Mouse (Mus musculus) hematopoietic stem cell, adult 5-6 weeks (primary cell): ENCODE measurements around the gene S100a10. TPM values are rescaled to one million over a fixed set of nuclear protein-coding genes. Genes with fewer than 3 reads are reported as not detected.

Source experiments
- ATAC-seq, 2 experiments: fragments of 125-278 bp in 1 of 2; replicated peaks in 1 of 2; 2 replicates each; pipeline ENCODE4 v1.8.0; 2016 to 2017; ENCODE audit warnings: inconsistent platforms in 2 of 2, mild to moderate bottlenecking in 2 of 2, moderate number of reproducible peaks in 2 of 2, low read depth in 1 of 2, moderate TSS enrichment in 1 of 2; ENCODE audit not compliant: low FRiP score in 2 of 2, poor library complexity in 2 of 2, severe bottlenecking in 2 of 2, insufficient read depth in 1 of 2, low TSS enrichment in 1 of 2
- total RNA-seq: library from RNA; stranded (forward); fragments of 172-1452, 232-1000 nt; gene quantifications from 2 replicates; pipeline ENCODE4 v1.2.3, GENCODE M21; 2017

Gene S100a10
- 357 and 381 TPM in 2 replicates for total RNA-seq

DNA sequence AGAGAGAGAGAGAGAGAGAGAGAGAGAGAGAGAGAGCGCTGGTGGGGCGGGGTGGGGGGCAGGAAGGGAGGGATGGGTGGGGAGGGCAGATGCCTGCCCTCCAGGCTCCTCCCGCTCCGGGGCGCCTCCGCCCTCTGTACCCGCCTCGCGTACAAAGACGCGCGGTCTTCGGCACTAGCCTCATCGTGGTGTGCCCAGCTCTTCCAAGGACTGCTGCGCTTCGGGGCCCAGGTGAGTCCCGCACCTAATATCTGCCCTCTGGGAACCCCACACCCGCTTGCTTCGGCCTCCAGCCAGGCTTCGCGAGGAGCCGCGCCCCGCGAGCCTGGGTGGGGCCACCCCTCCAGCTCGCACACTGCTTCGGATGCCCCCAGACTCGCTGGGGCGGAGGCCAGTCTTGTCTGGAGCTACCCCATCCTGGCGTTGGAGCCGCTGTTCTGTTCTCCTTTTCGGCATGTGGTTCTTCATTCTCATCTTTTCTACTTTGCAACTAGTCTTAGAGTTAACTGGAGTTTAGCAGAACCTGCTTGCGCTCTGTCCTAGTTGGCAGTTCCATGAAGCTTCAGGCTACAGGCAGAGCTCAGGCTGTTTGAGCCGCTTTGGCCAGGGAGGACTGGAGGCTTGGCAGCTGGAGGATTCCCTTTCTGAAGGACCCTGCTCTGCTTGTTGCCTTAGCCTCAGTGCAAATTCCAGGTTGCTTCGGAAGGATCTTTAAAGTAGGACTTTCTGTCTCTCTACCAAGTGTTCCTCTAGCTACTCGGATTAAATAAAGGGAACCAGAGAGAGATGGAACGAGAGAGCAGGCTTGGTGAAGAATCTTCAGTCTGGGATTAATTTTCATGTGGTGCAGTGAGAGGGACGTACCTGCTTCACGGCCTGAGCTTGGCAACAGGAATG lies at the start of gene S100a10:
Gene S100a10 (plus strand): TSS at position 100 of the 897 bp plus-strand sequence.
- ATAC-seq: peak; percentile 38 to 62

DNA sequence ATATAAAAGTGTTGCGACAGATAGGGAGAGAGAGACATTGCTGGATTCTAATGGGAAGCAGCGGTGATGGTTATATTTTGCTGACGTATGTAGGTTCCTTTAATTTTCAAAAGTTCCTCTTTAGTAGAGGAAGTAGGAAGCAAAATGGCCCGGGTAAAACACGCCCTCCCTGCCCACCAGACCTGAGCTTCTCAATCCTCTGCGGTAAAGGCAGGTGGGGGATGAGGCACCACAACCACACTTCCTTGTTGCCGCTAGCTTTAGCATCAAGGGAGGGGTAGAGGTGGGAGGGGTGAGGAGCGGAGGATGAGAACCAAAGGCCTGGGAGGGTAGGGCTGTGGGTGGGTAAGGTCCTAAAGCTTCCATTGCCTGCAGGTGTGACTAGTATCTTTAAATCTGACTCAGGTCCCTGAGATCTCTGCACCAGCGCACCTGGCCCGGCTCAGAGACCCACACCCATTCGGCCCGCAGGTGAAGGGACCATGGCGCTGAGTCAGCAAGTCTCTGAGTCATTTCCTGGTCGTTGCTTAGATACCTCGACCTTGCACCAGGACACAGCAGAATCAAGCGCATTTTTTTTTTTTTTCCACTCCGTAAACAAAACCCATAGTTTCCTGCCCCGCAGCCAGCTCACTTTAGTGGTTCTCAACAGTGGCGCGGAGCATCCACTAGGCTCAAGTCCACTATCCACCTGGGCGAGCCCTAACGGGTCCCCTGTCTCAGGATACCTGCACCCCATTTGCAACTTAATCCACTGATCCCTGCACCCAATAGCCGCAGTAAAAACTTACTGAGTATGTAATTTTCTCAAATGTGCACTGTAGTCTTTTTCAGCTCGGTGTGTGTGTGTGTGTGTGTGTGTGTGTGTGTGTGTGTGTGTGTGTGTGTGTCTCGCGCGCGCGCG lies 48.7 kb upstream of the S100a10 start:
- ATAC-seq: peak; percentile 95 to 96

DNA sequence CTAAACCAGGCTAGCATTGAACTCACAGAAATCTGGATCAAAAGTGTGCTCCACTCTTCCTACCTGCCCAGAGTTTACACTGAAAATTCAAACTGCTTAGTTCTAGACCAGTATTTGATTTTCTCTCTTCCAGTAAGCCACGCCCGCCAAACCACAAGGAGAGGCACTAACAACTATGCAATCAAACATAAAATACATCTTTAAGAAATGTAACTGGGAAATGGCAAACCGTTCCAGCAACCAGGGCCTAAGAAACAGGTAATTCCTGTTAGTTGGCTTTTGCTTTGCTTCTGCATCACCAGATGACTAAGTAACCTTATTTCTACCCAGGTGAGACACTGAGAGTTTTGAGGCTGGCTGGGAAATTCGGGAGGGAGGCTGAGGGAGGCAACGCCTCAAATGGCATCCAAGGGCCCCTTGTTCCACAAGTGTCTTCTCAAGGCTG lies 48.0 kb upstream of the S100a10 start:
- ATAC-seq: no peak

DNA sequence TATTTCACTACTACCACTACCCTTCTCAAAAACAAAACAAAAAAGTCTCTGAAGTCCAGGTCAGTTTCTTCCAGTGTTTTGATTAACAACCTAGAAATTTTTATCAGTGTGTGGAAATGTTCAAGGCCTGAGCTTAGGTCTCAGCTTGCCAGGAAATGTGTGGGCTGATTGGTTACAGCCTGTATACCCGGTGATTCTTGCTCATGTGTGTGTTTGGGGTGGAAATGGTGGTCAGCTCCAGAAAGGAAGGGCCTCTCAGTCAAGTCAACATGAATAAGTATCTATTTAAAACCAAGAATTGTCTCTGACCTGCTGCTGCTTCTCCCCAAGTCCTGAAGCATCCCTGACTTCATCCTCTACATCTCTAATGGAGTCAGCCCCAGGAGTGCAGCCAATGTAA lies 45.6 kb upstream of the S100a10 start:
- no peak for ATAC-seq

DNA sequence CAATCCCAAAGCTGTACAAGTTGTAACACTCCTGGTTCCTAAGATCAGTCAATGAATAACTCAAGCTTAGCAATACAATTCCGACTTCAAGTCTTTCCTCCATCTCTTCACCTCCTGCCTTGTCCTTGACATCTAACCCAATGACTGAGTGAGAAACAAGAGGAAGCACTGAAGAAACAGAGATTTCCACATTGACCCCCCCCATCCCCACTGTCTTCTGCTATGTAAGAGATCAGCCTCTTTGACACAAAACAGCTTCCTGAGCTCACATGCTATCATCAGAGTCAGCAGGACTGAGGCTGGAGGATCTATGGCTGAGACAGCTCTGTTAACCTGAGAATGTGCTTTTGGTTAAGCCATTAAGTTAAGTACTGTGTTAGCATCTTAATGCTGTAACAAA lies 43.8 kb upstream of the S100a10 start:
- peak in 1 of 2 experiments; percentile 33; a peak in 1 of 4 replicates for ATAC-seq

DNA sequence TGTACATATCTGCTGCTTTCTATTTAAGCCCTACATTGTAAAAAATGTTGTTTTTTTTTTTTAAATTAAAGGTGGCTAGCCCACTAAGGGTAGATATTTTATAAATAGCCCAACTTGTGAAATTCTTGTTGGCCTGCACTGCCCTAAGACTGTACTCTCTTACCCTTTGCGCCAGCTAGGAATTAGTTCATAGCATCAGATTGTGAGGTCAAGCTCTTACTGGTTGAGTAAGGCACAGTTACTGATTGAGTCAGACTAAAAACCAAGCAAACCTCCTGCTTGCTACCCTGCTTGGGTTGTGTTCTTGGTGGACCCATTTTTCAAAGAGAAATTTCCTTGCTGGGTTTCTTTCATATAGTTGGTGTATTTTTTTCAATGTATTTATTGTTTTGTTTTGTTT lies 43.1 kb upstream of the S100a10 start:
- peak in 1 of 2 experiments; percentile 38; a peak in 1 of 4 replicates for ATAC-seq

DNA sequence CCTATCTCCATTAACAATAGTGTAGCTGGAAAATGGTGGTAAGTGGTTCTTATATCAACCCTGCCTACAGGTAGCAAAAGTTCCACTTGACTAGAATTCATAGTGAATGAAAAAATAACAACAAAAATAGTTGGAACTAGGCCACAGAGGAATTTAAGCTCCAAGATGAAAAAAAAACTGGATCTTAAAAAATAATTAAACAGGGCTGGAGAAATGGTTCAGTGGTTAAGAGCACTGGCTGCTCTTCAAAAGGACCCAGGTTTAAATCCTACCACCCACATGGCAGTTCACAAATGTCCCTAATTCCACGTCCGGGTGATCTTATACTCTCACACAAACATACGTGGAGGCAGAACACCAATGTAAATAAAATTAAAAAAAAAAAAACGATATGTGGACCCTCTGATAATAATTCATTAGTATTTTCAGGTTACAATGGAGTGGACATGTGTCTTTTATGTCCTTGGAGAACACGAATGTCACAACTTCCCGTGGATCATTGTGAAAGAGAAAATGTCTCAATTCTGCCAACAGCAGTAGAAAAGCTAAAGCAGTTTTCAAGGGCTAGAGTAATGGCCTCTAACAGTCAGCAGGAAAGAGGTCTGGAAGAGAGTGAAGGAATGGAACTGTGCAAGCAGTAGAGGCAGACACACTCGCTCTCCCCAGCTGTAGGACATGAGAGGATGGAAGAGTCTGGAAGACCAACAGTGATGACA lies 42.3 kb upstream of the S100a10 start:
- ATAC-seq: no peak; a peak in 1 of 4 replicates

DNA sequence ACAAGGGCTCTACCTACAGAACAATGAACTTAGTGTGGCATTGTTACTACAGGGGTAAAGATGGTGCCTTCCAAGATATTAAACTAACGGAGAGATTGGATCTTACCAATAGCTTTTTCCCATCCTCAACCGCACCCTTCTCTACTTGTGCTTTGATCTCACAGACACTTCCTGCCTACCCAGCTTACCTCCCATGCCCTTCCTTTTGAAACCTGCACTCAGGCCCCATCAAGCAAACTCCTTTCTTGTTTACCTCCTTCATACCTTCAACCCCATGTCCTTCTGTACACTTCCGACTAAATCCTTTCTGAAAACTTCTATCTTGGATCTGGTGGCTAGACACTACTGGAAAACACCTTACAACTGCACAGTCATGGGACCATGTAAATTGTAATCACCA lies 40.3 kb upstream of the S100a10 start:
- ATAC-seq: no peak

DNA sequence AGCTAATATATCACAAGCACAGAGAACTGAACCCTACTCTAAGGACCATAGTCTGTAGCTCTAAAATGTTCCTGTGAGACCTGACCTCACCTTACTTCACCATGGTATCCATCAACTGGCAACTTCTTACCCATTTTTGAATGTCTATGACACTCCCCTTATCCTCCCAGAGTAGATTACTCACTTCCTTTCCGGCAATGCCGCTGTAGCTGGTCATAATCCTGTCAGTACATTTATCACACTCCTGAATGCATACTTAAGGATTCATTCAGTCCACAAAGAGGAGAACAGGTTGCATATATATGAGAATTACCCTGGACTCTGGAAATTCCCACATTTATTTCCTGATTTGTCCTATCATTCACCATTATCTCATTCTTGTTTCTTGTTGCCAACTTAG lies 37.5 kb upstream of the S100a10 start:
- no peak for ATAC-seq

DNA sequence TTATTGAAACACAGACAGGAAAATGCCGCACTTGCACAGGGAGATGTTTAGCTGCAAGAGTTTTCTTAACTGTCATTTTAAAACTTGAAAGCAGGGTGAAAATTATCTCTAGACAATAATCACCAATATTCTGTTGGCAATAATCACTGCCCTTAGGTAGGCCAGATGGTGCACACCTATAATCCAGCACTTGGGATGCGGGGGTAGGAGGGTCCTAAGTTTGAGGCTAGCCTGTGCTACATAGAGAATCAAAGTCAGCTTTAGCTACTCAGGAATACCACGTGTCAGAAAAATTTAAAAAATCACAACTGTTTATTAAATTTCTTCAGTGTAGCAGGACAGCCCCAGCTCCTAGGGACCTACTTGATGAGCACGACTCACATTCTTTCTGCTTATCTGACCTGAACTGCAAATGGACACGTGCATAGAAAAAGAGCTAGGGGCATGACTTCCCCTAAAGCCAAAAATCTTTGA lies 35.0 kb upstream of the S100a10 start:
- no peak for ATAC-seq

DNA sequence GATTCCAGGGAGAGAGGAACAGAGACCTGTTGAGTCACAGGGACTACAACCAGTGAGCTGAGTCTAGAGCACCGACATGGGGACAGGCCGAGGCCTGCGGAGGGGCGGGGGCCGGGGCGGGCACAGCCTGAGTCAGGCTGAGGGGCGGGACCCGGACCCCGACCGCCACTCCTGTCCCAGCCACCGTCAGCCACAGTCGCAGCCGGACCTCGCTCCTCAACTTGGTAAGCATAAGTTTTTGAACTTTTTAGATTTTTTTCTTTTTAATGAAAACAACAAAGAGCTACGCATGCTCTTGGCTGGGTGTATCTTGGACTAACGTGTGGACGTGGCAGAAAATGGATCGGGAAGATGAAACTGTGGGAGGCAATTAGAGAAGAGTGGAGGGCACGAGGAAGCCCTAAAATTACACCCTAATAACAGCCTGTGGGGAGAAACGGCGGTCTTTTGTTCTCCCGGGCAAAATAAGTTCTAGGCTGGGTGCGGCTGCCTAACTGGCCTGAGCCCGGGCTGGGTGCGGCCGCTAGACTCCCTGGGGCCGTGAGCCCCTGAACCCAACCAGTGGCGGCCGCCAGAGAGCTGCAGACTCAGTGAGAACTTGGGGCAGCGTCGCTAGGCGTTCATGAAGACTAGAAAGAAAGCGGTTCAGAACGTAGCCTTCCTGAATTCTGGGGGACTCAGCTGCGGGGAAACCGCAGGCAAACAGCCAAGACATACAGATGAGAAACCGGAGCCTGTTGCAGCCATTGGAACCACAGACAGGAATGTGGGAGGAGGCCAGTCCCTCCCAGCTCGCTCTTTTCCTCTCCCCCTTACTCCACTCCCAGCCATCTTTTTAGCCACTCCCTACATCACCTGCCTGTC lies 34.3 kb upstream of the S100a10 start, which contains the start of gene S100a11:
Gene S100a11 (plus strand): TSS at position 159 of the 864 bp plus-strand sequence.
- ATAC-seq: peak; percentile 80 to 88

DNA sequence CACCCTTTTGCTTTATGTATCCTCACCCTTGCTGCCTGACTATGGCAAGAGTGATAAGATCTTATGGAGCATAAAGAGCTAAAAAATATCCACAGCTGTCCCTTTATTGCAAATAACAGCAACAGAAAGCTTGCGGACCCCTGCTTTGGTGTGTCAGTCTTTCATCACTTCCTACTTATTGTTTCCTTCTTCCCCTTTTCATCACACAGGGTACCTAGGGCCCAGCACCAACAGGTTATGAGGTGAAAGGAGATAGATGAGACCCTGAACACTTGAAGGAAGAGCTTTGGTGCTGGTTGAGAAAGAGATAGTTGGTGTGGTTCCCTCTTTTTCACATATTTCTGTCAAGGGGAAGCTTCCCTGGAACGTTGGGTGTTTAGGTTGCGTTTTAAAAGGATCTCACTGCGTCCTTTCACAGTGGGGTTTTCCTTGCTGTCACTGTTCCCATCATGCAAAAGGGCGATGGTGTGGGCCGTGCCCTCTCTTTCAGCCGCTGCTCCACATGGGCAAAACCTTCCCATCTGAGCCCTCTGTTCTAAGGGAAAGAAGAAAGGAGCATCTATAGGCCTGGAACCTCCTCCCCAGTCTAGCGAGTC lies 33.3 kb upstream of the S100a10 start:
- ATAC-seq: peak; percentile 14 to 52; a peak in 2 of 4 replicates

DNA sequence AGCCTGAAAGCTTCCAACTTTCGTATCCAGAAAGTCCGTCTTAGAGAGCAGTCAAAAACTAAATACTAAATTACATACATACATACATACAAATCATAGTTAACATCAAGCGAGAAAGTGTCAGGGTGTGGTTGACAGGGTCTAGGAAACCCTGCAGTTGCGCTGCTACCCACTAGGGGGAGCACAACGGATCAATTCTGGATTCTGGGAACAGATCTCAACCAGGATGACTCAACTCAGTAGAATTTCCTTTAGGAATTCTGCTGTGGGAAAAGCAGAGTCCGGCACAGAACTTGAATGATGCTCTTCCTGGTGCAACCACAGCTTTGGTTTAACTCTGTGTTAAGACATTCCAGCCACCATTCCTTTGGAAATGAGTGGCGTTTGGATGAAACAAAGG lies 32.3 kb upstream of the S100a10 start:
- 0 out of 4 replicates have a peak, but pooled peaks of 1 of the 2 experiments have one; percentile 18 for ATAC-seq

DNA sequence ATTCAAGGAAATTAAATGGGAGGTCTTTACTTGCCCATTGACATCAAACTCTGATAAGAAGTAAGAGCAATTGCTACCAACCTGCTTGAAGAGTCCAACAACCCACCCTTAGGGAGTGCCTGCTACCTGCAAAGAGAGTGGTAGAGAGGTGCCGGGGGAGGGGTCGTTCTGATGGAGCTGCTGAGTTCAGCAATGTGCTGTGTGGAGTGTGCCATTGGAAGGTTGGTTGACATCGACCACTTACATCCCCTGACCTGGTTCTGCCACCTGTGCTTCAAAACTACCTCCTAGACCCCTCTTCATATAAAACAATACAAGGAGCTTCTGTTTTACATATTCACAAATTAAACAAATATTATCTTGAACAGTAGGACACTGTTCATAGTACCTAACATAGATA lies 27.6 kb upstream of the S100a10 start:
- ATAC-seq: no peak

DNA sequence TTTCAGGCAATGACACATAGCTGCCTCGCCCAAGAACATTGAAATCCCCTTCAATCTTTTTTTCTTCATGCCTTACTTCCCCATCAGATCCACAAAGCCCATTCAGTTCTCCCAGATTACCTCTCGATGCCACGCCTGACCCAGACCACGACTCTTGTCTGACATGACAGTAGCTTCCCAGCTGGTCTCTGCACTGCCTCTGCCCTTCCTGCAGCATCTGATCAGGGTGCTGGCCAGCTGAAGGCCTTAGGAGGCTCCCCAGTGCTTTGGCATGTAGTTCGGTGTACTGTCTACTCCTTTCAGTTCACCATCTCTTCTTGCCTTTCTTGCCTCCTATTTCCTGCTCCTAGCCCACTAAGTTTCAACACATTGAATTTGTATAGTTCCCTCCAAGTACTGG lies 26.1 kb upstream of the S100a10 start:
- ATAC-seq: no peak

DNA sequence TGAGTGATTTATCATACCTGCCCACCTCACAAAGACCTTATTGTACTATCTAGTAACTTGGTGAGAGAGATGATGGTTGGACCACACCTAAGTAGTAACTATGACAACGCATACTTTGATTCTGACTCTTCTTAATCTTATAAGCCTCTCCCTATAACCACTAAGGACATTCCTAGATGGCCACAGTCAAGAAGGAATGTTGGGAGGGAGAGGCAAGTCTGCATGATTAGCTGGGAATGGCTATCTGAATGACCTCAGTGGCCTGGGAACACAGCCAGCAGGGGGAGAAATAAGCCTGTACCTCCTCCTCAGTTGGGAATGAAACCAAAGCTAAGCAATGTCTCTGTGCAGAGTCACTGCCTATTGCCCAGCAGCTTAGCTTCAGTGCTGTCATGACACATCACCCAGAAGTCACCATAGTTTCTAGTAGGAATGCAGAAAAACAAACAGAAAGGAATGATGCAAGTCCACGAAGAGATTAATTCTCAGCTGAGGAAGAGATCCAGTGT lies 17.8 kb upstream of the S100a10 start:
- no peak for ATAC-seq
